Mouse (Mus musculus) MEL (cell line): ENCODE data around the gene Smurf2.

Source experiments
- CTCF ChIP-seq, 3 experiments: IDR thresholded peaks in 2 of 3; conservative IDR thresholded peaks in 1 of 3; 2 replicates each; pipeline ENCODE4 v1.5.1; 2011 to 2012; ENCODE audit warnings: low read length in 3 of 3, low read depth in 2 of 3, mild to moderate bottlenecking in 2 of 3, improper control_type of control experiment in 1 of 3, inconsistent platforms in 1 of 3, mixed read lengths in 1 of 3, moderate library complexity in 1 of 3; ENCODE audit not compliant: control insufficient read depth in 1 of 3, insufficient read depth in 1 of 3, poor library complexity in 1 of 3, severe bottlenecking in 1 of 3
- EP300 ChIP-seq, 2 experiments: IDR thresholded peaks; 2 replicates each; pipeline ENCODE4 v1.6.1; 2011; ENCODE audit warnings: improper control_type of control experiment in 2 of 2, low read length in 2 of 2, low read depth in 1 of 2, mild to moderate bottlenecking in 1 of 2
- POLR2A ChIP-seq, 2 experiments: IDR thresholded peaks; 2 replicates each; pipeline ENCODE4 v1.6.1; 2011 to 2012; ENCODE audit warnings: low read length in 2 of 2, mild to moderate bottlenecking in 2 of 2, control low read depth in 1 of 2, improper control_type of control experiment in 1 of 2, low read depth in 1 of 2, moderate library complexity in 1 of 2; ENCODE audit not compliant: control insufficient read depth in 1 of 2, insufficient read depth in 1 of 2, poor library complexity in 1 of 2
- USF1 ChIP-seq: IDR thresholded peaks from 2 replicates; pipeline ENCODE4 v1.6.1; 2014; ENCODE audit warnings: low read depth, mild to moderate bottlenecking, inconsistent platforms, low read length, improper control_type of control experiment, moderate library complexity

DNA sequence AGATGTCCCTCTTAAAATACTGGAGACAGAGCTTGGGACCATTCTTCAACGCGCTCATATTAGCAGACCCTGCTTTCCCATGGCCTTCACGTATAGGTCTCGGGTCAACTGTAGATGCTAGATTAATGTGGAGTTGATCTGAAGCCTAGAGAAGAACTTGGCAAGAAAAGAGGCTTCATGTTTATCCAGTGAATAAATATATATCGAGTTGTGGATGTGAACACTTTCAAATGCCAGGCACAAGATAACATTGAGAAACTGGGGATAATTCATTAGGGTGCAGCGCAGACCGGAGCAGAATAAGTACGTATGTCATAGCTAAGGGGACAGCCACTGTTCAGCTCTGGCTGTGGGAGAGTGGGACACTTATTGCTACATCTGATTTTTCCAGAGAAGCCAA lies 49.3 kb upstream of the Smurf2 start:
- TF ChIP-seq POLR2A (IDR thresholded peaks at IDR 0.05; ENCODE audit: control insufficient read depth in 1 of 2, insufficient read depth in 1 of 2, low read depth in 1 of 2, low read length in 2 of 2, poor library complexity in 1 of 2): no peak
- TF ChIP-seq EP300 (IDR thresholded peaks at IDR 0.05; ENCODE audit: low read depth in 1 of 2, low read length in 2 of 2): no peak
- no peak for TF ChIP-seq CTCF (IDR thresholded peaks at IDR 0.05 in 2 of 3, conservative IDR thresholded peaks at IDR 0.05 in 1 of 3; ENCODE audit: control insufficient read depth in 1 of 3, insufficient read depth in 1 of 3, low read depth in 2 of 3, low read length in 3 of 3, poor library complexity in 1 of 3, severe bottlenecking in 1 of 3)
- no peak for TF ChIP-seq USF1
